Mouse (Mus musculus): ENCODE results near the gene S100a7a. TPM values are rescaled to one million over a fixed set of nuclear protein-coding genes. Genes with fewer than 3 reads are reported as not detected.

S100a7a gene
- polyA plus RNA-seq, 1 experiment: not detected

- TF ChIP-seq GATA1 (IDR thresholded peaks at IDR 0.05; ENCODE audit: low read length): no peak
These were observed 824 bp upstream of the S100a7a start for GRCm38 (mm10) chr3:90652878-90653508.

DNA sequence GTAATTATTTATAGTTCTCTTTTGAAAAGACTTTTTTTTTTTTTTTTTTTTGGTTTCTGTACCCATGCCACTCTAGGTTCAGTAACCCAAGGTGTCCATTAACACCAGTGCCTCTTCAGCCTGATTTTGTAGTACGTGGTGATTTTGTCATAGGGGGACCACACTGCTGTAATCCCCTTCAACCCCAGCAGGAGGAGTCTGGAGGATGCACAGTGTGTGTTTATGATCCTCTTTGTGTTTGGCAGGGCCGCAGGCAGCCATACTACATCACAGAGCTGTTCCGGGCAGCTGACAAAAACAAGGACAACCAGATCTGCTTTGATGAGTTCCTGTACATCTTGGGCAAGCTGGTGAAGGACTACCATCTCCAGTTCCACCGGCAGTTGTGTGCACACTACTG lies 3.6 kb downstream of the S100a7a start:
- no peak for TF ChIP-seq GATA1 (IDR thresholded peaks at IDR 0.05; ENCODE audit: low read length)

DNA sequence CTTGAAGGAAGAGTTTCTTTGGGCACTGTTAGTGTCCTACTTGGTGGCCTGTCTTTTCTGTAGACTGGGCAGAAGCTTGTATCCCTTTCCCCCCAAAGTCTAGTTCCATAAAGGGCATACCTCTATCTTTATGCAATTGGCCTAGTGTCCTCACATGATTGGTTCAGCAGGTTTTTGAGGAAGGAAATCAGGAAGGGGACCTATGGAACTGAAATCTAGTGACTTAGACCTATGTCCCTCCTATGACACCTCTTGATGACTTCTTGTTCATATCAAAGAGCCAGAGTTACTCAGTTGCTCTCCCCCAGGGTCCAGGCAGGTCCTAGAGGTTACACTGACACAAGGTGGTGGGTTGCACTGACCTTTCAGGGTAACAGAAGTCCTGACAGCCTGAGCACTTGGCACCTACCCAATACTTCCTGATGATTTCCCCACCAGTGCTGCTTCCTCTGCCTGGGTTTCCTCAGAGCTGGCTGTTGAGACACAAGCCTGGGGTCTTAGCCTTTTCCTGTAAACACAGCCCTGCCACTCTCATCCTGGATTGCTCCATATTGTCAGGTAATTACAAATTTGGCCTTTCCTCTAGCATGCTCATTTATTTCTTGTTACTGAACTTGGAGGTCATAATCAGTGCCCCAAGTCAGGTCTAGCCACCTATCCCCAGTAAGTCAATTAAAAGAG lies 5.7 kb downstream of the S100a7a start:
- TF ChIP-seq GATA1 (IDR thresholded peaks at IDR 0.05; ENCODE audit: low read length): no peak

- no peak for TF ChIP-seq GATA1 (IDR thresholded peaks at IDR 0.05; ENCODE audit: low read length)
These were observed 10.4 kb downstream of the S100a7a start for GRCm38 (mm10) chr3:90664219-90664618.

DNA sequence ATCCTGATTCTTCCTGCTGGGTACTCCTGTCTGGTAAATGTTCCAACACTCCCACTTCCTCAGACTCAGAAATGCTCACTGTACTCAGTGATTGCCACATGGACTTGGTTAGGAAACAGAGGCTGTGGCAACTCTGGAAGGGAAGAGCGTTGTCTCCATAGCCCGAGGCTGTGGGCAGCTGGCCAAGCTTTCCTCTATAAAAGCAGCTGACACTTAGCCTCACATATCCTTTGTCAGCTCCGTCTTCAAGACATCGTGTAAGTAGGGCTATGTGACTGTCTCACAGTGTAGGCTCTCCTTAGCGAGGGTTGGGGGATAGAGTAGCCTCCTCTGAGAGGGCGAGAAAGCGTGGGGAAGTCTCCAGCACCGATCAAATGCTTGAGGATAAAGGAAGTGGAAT lies 15.0 kb downstream of the S100a7a start, which contains the start of gene S100a8:
S100a8 (plus strand) TSS at position 133 of the 400 bp plus-strand sequence.
- no peak for TF ChIP-seq GATA1 (IDR thresholded peaks at IDR 0.05; ENCODE audit: low read length)

- no peak for TF ChIP-seq GATA1 (IDR thresholded peaks at IDR 0.05; ENCODE audit: low read length)
These were observed 24.8 kb downstream of the S100a7a start for GRCm38 (mm10) chr3:90678656-90679055.

- TF ChIP-seq GATA1 (IDR thresholded peaks at IDR 0.05; ENCODE audit: low read length): no peak
These were observed 30.1 kb downstream of the S100a7a start for GRCm38 (mm10) chr3:90683929-90684328.

- TF ChIP-seq GATA1 (IDR thresholded peaks at IDR 0.05; ENCODE audit: low read length): no peak
These were observed 33.0 kb downstream of the S100a7a start for GRCm38 (mm10) chr3:90686835-90687234.

DNA sequence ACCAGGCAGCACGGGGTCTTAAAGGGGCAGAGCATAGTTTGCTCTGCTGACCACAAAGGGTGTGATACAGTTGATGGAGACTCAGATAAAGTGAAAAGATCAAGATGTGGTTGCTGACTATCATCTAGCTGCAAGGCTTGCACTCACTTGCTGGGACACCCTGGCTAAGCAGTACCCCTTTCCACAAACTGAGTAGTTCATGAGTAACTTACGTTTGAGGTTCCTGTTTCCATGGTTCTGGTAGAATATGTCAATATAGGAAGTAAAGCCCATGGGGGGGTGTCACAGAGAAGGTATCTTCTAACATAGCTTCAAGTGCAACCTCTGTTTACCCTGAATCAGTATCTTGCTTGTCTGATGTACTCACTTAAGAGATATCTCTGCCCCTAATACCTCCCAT lies 39.7 kb downstream of the S100a7a start:
- no peak for TF ChIP-seq GATA1 (IDR thresholded peaks at IDR 0.05; ENCODE audit: low read length)

GRCm38 (mm10) chr3:90695613-90696012 lies 41.8 kb downstream of the S100a7a start, which contains the start of gene S100a9:
S100a9 (minus strand) TSS chr3:90695721.
- no peak for TF ChIP-seq GATA1 (IDR thresholded peaks at IDR 0.05; ENCODE audit: low read length)

DNA sequence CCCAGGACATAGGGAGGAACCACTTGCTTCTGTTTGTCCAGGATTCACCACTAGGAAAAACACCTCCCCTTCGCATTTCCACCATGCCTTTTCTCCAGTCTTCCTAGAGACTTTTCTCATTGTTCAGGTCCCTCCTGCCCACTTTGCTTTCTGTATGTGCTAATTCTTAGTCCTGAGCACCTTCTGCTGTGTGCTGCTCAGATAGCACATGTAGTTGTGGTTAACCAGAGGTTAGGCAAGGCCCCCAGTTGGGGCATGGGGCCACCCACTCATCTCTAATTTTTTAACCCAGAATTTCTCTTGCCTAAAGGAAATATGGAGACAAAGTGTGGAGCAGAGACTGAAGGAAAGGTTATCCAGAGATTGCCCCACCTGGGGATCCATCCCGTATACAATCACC lies 48.4 kb downstream of the S100a7a start:
- TF ChIP-seq GATA1 (IDR thresholded peaks at IDR 0.05; ENCODE audit: low read length): no peak

Other genes with a start within 250 kb of the S100a7a start
- gene Ints3, start 220.4 kb upstream of the S100a7a start, polyA plus RNA-seq (2012): 36.0 and 41.9 TPM in 2 replicates
- 0.15 and 0.50 TPM in 2 replicates for gene Npr1, start 188.2 kb upstream of the S100a7a start, polyA plus RNA-seq (2012)
- gene Ilf2, start 177.9 kb upstream of the S100a7a start, polyA plus RNA-seq (2012): 20.2 and 32.3 TPM in 2 replicates
- gene Snapin, start 163.0 kb upstream of the S100a7a start, polyA plus RNA-seq (2012): 3.2 and 3.8 TPM in 2 replicates
- gene Chtop, start 144.5 kb upstream of the S100a7a start, polyA plus RNA-seq (2012): 97.1 and 144 TPM in 2 replicates
- gene S100a1, start 139.6 kb upstream of the S100a7a start, polyA plus RNA-seq (2012): 1.1 and 3.2 TPM in 2 replicates
- gene S100a13, start 139.6 kb upstream of the S100a7a start, polyA plus RNA-seq (2012): 3.5 and 3.8 TPM in 2 replicates
- gene S100a14, start 127.2 kb upstream of the S100a7a start, polyA plus RNA-seq (2012): not detected in 2 replicates
- not detected in 2 replicates for gene S100a16, start 116.8 kb upstream of the S100a7a start, polyA plus RNA-seq (2012)
- not detected in 2 replicates for gene S100a3, start 93.4 kb upstream of the S100a7a start, polyA plus RNA-seq (2012)
- gene S100a2, start 63.8 kb upstream of the S100a7a start, polyA plus RNA-seq (2012): not detected in 2 replicates
- not detected in 2 replicates for gene Gm42674, start 52.1 kb upstream of the S100a7a start, polyA plus RNA-seq (2012)
- gene S100a4, start 50.2 kb upstream of the S100a7a start, polyA plus RNA-seq (2012): not detected in 2 replicates
- not detected in 2 replicates for gene S100a5, start 45.5 kb upstream of the S100a7a start, polyA plus RNA-seq (2012)
- gene S100a6, start 41.1 kb upstream of the S100a7a start, polyA plus RNA-seq (2012): not detected in 2 replicates
- not detected in 2 replicates for gene S100a8, start 15.0 kb downstream of the S100a7a start, polyA plus RNA-seq (2012)
- not detected in 2 replicates for gene S100a9, start 41.7 kb downstream of the S100a7a start, polyA plus RNA-seq (2012)
- not detected in 2 replicates for gene Pglyrp4, start 72.9 kb downstream of the S100a7a start, polyA plus RNA-seq (2012)
- gene Gm5849, start 123.9 kb downstream of the S100a7a start, polyA plus RNA-seq (2012): not detected in 2 replicates

Measured in G1E-ER4 (cell line).